Mouse (Mus musculus): ENCODE data around the gene Prkar1a.

Prkar1a gene

DNA sequence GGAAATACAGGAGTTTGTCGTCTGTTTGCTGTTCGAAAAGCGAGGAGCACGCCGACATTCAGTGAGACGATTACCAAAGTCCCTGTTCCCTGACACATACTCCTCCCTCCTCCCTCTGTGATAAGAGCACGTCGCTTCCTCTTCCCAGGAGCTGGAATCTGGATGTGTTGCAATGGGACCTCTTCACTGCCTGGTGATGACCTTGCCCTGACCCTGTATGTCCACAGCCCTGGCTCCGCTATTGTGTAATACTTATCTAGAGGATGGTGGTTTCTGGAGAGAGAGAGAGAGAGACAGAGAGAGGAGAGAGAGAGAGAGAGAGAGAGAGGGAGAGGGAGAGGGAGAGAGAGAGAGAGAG lies 56.8 kb downstream of the Prkar1a start:
- DNase-seq (ENCODE audit: low read depth) = no peak

DNA sequence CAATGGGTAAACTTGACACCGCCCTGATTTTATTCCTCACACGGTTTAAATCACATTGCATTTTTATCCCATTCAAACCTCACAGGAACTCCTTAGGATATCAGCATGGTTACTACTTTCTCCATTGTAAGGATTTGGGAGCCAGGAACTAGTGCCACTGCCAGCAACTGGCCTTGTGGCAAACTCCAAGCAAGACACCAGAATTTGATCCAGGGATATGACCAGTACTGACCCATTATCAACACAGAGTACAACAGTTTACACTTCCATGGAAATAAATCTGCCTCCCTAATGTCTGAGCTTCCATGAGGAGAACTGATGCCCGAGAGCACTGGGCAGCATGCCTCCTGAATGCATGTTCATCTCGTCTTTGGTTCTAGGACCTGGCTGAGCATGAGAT lies 57.4 kb downstream of the Prkar1a start:
- DNase-seq (ENCODE audit: low read depth) = no peak

- DNase-seq (ENCODE audit: low read depth) = no peak
Observed at GRCm38 (mm10) chr11:109707442-109707841, 58.2 kb downstream of the Prkar1a start.

GRCm38 (mm10) chr11:109708786-109709185 lies 59.6 kb downstream of the Prkar1a start:
- DNase-seq (ENCODE audit: low read depth) = no peak

DNA sequence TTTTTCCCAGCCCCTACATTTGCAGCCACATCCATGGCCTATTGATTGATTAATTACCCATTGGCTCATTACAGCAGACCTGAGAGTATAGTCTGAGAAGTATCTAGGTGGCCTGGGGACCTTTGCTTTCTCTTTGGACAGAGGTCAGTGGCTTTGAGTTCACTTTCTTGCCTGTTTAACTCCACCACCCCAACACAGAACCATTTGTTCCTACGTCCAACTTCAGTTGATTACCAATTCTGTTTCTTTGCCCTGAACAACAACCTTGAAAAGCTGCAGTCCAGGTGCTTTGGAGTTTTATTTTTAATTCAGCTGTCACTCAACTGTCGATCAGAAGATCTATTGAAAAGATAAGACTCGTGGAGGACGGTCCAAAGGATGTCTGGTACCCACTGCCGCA lies 60.3 kb downstream of the Prkar1a start:
- no peak for DNase-seq (ENCODE audit: low read depth)

DNA sequence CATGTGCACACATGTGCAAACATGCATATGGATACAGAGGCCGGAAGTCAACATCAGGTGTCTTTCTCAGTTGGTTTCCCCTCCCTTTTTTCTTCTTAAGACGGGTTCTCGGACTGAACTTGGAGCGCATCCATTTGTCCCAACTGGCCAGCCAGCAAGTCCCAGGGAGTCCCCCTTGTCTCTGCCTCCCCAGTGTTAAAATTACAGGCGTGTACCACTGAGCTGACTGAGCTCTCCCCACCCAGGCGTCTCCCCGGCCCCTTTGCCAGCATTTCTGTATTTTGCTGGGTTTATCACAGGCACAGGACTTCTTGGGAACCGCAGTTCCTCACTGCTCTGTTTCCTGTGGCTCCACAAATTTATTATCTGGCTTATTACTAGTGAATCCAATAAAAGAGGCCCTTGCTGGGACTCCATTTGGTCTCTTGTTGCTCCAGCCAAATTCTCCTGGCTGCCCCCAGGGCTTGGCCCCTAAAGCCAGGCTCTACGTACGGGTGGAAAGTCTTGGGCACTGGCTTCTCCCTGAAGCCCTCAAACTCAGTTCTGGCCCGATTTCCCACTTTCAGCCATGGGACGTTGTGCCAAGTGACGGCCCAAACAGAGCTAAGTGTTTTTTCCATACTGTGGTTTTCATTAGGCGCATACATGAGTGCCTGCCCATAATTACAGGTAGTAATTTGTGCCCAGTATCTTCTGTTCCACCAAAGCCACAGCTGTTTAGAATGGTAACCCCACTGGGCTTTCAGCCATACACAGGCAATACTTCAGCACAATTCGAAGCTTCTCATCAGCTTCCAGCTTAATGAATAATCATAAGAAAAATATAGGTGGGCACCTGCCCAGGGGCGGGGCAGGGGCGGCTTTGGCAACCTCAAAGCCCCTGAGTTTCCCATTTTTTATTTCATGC lies 65.4 kb downstream of the Prkar1a start:
- DNase-seq (ENCODE audit: low read depth) = no peak

GRCm38 (mm10) chr11:109715311-109715781 lies 66.1 kb downstream of the Prkar1a start:
- DNase-seq (ENCODE audit: low read depth) = no peak

DNA sequence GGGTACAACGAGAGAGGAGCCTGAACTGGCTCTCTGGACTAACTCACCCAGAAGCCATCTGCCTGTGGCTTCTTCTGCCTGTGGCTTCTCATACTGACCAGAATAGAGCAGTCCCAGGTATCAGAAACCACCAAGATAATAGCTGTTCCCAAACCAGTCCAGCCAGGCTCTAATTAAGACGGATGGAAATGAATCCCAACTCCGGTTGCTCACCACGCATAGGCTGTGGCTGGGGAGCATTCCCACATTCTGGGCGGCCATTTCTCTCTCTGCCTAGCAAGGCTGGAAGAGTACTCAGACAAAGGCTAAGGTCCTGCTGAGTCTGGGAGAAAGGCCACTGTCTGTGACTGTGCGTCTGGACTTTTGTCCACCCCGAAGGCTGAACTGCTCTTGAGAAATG lies 67.8 kb downstream of the Prkar1a start:
- DNase-seq (ENCODE audit: low read depth) = no peak

DNA sequence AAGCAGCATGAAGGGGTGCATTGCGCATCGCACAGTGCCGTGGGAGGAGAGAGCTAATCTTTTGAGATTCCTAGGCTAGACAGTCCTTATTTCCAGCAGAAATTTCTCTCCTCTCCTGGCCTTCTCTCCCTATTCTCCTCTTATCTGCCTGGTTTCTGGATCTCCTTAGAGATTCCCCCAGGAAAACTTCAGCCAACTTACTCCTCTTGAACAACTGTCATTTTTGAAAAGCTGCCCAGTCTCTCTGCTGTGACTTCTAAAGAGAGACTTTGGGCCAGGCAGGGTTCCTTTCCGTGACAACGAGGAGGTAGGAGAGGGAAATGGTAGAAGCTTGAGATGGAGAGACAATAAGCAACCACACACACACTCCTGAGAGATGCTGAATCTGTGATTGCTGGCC lies 68.2 kb downstream of the Prkar1a start:
- no peak for DNase-seq (ENCODE audit: low read depth)

DNA sequence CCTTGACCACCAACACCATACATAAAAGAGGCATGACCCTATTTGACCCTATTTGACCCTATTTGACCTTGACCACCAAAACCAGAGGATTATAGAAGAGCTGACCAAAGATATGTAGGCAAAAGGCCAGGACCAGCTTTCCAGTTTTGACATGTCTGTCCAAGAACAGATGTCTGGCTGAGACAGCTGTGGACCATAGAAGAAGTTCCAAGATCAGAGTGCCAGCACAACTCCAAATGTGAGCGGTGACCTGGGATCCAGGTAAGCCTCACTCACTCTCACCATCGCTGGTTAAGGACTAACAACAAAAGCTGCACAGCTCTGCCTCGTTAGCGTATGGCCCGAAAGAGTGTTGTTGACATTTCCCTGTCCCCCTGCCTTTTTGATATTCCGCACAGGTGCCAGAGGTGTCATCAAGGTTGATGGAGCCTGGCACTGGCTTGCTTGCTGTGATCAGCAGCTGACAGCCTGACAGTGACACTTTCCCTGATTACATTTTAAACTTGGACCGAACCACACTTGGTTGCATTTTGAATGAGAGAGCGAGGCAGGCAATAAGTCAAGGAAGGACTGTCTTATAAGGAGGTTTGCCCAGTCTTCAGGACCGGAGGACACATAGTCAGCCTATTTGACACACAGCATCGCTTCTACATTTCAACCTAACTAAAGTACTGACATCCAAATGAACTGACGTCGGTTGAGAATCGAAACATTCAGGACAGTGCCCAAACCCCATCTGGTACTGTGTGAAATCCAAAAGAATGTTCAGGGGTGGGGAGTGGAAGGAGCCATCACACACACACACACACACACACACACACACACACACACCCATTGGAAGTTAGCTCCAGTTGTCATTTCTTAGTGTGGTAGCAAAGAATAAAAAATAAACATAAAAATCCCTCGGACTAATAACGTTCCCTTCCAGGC lies 69.0 kb downstream of the Prkar1a start:
- DNase-seq (ENCODE audit: low read depth) = no peak

Data from c-Kit-positive CD71-positive TER-119-negative erythroid progenitor cells, embryonic 14.5 days (primary cell).